Mouse (Mus musculus): ENCODE data around the gene Gm49366.
"Not testable (repeated sequence)": the region's sequence is repeated elsewhere in the genome, so short reads cannot be mapped to it uniquely, and the experiment has no call there.

Gene Gm49366

GRCm38 (mm10) chr12:84038691-84039111 is at the start of gene Gm49366:
Gene Gm49366, plus strand, starts transcription at chr12:84038935.
- DNase-seq (ENCODE audit: low spot score) = not testable (repeated sequence)

- DNase-seq (ENCODE audit: low spot score) = no peak
These were observed 49.4 kb upstream of the Gm49366 start for GRCm38 (mm10) chr12:83989378-83989777.

GRCm38 (mm10) chr12:83997221-83997620 is 41.5 kb upstream of the Gm49366 start:
- no peak for DNase-seq (ENCODE audit: low spot score)

DNA sequence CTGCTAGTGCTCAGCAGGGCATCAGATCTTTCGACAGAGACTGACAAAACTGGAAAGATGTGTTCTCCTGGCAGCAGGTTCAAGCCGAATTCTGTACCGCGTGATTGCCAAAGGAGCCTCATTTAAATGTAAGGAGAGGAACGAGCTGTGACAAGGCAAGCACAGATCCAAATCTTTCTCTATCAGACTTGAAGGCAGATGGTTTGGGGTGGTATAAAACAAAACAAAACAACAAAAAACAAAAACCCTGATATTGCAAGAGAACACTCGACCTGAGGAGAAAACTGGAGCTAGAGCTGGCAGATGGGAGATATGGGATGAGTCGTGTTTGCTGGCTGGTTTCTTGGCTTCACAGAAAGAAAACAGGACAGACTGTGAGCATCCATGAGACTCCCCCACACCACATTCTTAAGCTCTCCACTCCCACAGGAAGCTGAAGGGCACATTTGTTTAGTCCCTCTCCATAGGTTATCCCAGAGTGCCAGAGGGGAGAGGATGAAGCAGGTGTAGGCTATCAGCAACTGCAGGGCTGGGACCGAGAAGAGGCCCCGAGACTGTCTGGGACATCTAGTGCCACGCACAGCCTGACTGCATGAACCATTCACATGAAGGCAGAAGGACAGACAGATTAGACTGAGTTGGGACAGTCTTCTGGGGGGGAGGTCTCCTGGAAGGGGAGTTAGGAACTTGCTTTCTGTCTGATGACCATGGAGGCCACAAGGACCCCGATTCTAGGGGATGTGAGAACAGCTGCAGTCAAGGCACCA is 40.2 kb upstream of the Gm49366 start:
- peak; percentile 27 for DNase-seq (ENCODE audit: low spot score)

DNA sequence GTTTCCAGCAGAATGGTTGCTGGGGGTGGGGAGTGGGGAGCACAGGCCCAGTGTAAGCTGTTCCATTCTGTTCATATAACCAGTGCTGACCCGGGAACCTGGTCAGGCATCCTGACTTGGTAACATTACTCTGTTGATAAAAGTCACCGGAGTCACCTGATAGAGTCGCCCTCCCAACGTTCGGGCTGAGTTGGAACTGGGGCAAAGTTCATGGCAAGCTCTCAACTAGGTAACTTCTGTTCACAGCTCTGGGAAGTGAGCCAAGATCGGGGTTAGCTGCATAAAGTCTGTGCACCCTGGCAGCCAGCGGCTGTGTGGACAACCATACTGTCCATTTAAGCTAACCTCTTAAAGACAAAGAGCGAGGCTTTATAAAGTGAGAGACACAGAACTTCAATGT is 39.5 kb upstream of the Gm49366 start:
- DNase-seq (ENCODE audit: low spot score) = peak; percentile 15

GRCm38 (mm10) chr12:84000418-84000817 is 38.3 kb upstream of the Gm49366 start:
- DNase-seq (ENCODE audit: low spot score) = no peak

DNA sequence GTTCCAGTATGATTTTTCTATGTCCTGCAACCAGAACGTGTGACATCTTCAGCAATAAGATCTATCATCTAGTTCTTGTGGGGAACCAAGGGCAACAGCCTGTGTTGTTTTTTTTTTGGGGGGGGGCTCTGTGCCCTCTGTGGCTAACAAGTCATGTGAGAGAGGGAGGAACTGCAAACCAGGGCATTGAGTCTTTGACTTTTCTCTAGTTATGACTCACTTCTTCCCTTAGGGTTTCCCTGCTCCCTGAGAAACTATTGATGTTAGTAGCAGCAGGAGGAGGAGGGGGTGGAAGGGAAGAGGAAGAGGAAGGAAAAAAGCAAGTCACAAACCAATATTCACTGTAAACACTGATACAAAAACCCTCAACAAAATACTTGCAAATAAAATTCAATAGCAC is 34.9 kb upstream of the Gm49366 start:
- DNase-seq (ENCODE audit: low spot score) = no peak

- no peak for DNase-seq (ENCODE audit: low spot score)
These were observed 30.5 kb upstream of the Gm49366 start for GRCm38 (mm10) chr12:84008251-84008650.

GRCm38 (mm10) chr12:84008729-84009128 is 30.0 kb upstream of the Gm49366 start:
- no peak for DNase-seq (ENCODE audit: low spot score)

- peak; percentile 76 for DNase-seq (ENCODE audit: low spot score)
These were observed 29.4 kb upstream of the Gm49366 start, which contains the start of gene Acot1 for GRCm38 (mm10) chr12:84009171-84009965. Gene Acot1, plus strand, starts transcription at chr12:84009490.

GRCm38 (mm10) chr12:84010201-84010600 is 28.5 kb upstream of the Gm49366 start:
- no peak for DNase-seq (ENCODE audit: low spot score)

DNA sequence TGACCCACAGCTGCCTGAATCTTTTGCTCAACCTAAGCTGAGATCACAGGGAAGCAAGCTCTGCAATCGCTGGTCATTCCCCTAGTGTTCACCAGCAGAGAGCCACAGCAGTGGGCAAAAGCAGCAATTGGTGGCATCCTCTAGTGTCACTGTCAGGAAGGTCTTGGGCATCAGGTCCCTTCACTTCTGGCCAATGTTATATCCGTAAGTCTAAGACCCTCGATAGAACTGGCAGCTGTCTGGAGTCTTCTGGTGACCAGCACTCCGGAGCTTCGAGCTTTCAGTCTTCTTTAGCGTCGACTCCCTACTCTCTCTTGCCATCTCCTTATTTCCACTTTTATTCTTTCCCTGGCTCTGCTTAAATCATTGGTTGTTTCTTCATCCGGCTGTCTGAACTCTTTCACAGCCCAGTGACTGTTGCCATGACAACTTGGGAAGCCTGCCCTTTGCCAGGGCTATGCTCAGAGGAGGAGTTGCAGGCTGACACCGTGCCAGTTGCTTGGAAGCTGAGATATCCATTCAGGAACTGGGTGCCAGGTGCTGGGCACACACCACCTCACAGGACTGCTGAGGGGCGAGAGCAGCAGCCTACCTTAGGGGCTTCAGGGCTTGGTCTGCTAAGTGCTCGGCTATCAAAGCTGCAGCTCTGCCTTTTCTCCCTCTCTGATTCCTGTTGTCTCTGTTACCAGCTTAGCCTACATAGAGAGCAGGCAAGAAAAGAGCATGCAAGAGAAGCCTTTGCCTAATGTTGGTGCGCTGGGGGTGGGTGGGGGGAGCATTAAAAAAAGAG is 27.3 kb upstream of the Gm49366 start:
- DNase-seq (ENCODE audit: low spot score) = peak; percentile 80

DNA sequence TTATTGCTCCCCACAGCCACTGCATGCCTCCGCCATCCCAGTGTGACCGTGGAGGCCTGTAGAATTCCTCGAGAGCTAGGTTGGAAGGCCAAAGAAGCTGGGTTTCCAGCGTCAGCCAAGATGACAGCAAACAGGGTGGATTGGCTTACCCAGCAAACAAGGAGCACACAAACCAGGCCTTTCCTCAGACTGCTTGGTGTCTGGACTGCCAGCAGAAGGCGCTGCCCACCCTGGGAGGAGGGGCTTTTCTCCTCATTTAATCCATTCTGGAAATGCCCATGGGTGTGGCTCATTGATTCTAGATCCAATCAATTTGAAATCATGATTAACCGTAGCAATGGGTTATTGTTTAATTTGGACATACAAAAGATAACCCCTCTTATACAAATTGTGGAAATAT is 25.6 kb upstream of the Gm49366 start:
- DNase-seq (ENCODE audit: low spot score) = no peak

GRCm38 (mm10) chr12:84013701-84014100 is 25.0 kb upstream of the Gm49366 start:
- no peak for DNase-seq (ENCODE audit: low spot score)

GRCm38 (mm10) chr12:84020528-84020927 is 18.2 kb upstream of the Gm49366 start:
- DNase-seq (ENCODE audit: low spot score) = peak; percentile 34

- DNase-seq (ENCODE audit: low spot score) = not testable (repeated sequence)
These were observed 16.5 kb upstream of the Gm49366 start for GRCm38 (mm10) chr12:84022266-84022665.

- no peak for DNase-seq (ENCODE audit: low spot score)
These were observed 15.5 kb upstream of the Gm49366 start for GRCm38 (mm10) chr12:84023052-84023745.

- DNase-seq (ENCODE audit: low spot score) = no peak
These were observed 12.8 kb upstream of the Gm49366 start for GRCm38 (mm10) chr12:84025888-84026287.

DNA sequence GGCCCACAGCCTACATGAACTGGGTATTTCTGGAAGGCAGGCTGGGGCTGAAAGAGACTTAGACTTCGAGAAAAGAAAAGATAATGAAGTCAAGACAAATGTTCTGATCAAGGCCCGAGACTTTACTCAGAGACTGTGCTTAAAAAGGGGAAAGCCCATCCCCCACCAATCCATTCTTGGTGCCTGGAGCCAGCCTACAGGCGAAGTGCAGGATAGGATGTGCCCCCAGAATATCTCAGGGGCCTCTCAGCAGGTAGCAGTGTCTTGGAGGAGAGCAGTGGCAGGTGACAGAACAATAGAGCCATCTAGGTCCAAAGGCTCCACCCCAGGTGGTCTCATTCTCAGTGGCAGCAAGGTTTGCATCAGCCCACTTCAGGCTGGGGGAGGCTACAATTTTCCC is 10.4 kb upstream of the Gm49366 start:
- not testable (repeated sequence) for DNase-seq (ENCODE audit: low spot score)

DNA sequence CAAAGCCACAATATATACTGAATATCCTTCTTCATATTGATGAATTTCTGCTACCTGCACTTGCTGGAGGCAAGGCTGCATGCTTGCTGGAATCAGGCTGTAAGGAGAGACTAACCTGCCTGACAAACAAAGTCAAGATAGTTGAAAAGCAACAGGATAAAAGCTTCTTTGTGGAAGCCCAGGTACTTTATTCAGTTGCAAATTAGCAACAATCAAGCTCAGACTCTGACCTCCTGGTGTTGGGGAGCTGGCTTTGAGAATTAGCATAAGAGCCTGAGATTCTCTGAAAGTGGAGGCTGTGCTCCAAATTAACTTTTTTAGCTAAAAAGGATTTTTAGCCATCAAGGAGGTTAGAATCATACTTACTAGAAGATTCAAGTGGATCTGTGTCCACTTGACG is 9.7 kb upstream of the Gm49366 start:
- DNase-seq (ENCODE audit: low spot score) = not testable (repeated sequence)

DNA sequence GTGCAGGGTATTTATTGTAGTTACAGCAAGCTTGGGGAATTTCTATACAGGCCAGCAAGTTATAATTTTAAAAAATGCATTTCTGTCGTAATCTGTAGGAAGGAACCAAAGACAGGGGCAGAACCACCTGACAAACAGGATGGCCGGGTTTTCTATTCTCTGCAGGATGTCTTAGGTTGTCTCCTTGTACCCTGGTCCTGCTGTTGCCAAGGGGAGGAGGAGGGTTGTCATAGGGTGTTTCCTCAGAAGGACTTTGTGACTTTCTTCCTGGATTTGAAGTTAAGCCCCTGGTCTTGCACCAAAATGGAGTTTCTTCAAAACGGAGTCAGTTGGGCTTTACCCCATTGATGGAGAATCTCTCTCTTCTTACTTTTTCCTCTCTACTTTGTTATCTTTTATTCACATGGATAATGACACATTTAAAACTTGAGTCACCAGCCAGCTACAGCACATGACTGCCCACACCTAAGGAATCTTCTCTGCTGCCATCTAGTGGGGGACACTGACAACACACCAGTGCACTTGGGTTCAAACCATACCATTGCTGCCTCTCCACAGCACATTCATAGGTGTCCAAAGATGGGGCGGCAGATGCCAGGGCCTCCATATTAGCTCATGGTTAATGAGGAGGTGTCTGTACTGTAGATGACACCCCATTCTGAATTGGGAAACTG is 7.9 kb upstream of the Gm49366 start:
- peak; percentile 25 for DNase-seq (ENCODE audit: low spot score)
